Mouse (Mus musculus) T-cell, adult 2 months (primary cell): ENCODE results near the gene Rnaset2a.
"Not testable (repeated sequence)": the region's sequence is repeated elsewhere in the genome, so short reads cannot be mapped to it uniquely, and the experiment has no call there.

ENCODE experiments used
- DNase-seq: peaks from one replicate; pipeline ENCODE4 v3.0.0; 2022; ENCODE audit warnings: low spot score

Rnaset2a gene

GRCm38 (mm10) chr17:8138116-8138515 lies 9.8 kb downstream of the Rnaset2a start:
- DNase-seq: not testable (repeated sequence)

DNA sequence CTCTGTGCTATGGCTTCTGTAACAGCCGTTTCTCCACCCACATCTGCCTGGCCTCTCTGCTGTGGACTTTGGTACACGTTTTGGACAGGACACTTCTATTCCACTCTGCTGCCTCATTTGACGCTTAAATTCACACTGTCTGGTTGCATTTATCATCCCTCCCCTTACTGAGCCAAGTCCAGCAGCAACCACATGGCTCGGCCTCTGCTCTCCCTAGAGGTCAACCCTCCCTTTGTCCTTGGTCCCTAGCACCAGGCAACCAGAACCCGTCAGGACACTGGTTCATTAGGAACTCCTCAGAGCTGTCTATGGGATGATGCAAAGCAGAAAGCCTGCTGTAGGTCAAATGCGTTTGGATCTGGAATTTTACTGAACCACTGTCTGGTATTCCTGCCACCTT lies 17.0 kb downstream of the Rnaset2a start:
- not testable (repeated sequence) for DNase-seq

- not testable (repeated sequence) for DNase-seq
Observed at GRCm38 (mm10) chr17:8129578-8129977, 18.3 kb downstream of the Rnaset2a start.

- DNase-seq: not testable (repeated sequence)
Observed at GRCm38 (mm10) chr17:8128326-8128993, 19.4 kb downstream of the Rnaset2a start.

DNA sequence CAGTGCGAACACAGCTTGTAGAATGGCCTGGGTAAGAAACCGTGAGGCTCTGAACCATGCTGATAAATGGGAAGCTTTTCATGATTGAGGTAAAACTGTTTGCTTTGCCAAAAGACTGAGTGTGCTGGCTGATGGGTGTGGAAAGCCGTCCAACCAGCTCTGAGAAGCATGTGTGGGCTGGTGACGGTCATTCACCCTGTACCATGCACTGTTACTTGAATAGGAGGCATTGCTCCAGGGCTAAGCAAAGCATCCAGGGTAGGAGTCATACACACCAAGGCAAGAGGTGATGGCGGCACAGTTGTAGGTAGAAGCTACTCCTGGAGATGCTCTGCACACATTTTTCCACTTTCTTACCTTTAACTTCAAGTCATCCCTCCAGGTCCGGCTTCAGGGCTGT lies 23.3 kb downstream of the Rnaset2a start:
- not testable (repeated sequence) for DNase-seq

GRCm38 (mm10) chr17:8122974-8123373 lies 24.9 kb downstream of the Rnaset2a start:
- DNase-seq: not testable (repeated sequence)

DNA sequence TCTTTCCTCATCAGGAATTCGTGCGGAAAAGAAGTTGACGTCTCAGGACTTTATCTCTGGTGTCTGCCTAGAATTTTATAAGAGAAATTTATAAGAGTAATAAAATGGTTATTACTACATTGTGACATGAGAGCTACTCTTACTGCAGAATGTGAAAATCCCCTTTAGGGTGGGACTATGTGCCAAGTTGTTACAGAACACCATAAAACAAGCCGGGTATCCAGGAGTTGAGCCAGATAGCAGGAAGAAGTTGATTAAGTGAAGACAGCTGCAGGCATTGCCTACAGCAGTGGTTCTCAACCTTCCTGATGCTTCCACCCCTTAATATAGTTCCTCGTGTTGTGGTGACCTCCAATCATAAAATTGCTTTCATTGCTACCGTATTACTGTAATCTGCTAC lies 31.0 kb downstream of the Rnaset2a start:
- DNase-seq: not testable (repeated sequence)

DNA sequence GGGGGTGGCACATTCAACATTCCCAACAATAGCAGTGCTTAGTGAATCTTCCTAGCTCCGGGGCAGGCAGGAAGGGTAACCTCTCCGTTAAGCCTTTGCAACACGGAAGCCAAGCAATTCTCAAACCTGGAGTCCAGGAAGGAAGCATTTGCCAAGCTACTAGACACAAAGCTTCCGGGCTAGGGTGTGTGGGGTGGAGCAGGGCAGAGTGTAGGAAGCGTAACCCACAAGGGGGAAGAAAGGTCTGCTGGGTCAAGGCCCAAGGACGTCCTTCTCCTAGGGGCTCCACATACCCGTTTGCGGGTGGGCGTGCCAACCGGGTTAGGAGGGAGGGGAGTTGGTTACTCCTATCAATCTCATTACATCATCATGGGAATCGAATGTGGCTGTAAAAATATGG lies 31.5 kb downstream of the Rnaset2a start:
- DNase-seq: peak; percentile 12

GRCm38 (mm10) chr17:8112199-8112598 lies 35.7 kb downstream of the Rnaset2a start:
- DNase-seq: not testable (repeated sequence)

- DNase-seq: not testable (repeated sequence)
Observed at GRCm38 (mm10) chr17:8101297-8101609, 46.6 kb downstream of the Rnaset2a start.

- not testable (repeated sequence) for DNase-seq
Observed at GRCm38 (mm10) chr17:8100405-8101296, 47.2 kb downstream of the Rnaset2a start.

DNA sequence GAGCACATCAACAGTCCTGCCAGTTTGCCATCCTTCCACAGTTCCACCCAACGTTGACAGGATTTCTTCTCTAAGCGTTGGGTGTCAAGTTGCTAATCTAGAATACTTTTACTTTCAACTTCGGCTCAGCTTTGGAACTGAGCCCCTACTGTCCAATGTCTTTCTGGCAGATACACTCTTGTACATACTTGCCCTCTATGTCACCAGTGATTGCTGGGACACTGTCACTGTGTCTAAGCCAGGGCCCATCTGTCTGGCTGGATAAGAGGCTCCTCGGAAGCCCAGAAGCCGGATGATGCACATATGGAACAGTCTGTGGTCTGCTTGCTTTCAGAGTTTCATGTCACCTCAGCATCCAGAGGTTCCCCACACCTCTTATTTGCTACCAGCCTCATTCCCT lies 51.7 kb downstream of the Rnaset2a start:
- not testable (repeated sequence) for DNase-seq

DNA sequence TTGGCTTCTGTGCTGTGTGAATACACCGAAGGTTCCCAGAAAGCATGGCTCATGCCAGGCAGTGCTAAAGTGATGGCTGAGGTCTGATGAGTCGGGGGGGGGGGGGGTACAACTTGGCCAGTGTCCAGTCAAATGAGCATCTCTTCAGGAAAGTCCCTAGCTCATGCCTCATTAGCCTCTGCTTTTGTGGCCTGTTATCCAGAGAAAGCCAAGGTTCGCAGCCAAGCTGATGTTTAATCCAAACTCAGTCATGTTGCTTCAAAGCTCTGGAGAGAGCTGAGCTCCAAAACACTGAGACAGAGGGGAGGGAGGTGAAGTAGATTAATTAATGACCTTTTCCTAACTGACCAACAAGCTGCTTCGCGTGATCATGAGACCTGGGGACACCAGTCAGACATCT lies 52.2 kb downstream of the Rnaset2a start:
- not testable (repeated sequence) for DNase-seq

GRCm38 (mm10) chr17:8092537-8093526 lies 55.1 kb downstream of the Rnaset2a start:
- not testable (repeated sequence) for DNase-seq

- not testable (repeated sequence) for DNase-seq
Observed at GRCm38 (mm10) chr17:8091320-8091719, 56.6 kb downstream of the Rnaset2a start.

- not testable (repeated sequence) for DNase-seq
Observed at GRCm38 (mm10) chr17:8069847-8070246, 78.0 kb downstream of the Rnaset2a start.
